Mouse (Mus musculus) kidney, embryonic 15.5 days (tissue): ENCODE results near the gene Tiam2. TPM values are rescaled to one million over a fixed set of nuclear protein-coding genes. Genes with fewer than 3 reads are reported as not detected.

Experiments
- ATAC-seq: fragments of 200-750 bp; cut with Nextera tagmentation; replicated peaks from 2 replicates; pipeline ENCODE4 v1.8.0; 2017; ENCODE audit warnings: moderate TSS enrichment; ENCODE audit not compliant: low FRiP score
- H3K27ac ChIP-seq: fragments of 300-500 bp; sonication (generic); 2 replicates; pipeline ENCODE4 v1.5.1; 2015; ENCODE audit warnings: mild to moderate bottlenecking, inconsistent platforms
- H3K27me3 ChIP-seq: fragments of 300-500 bp; sonication (generic); 2 replicates; pipeline ENCODE4 v1.6.1; 2015; ENCODE audit warnings: inconsistent platforms
- H3K36me3 ChIP-seq: fragments of 300-500 bp; sonication (generic); 2 replicates; pipeline ENCODE4 v1.6.1; 2015; ENCODE audit warnings: inconsistent platforms
- H3K4me1 ChIP-seq: fragments of 300-500 bp; sonication (generic); 2 replicates; pipeline ENCODE4 v1.6.1; 2015; ENCODE audit warnings: inconsistent platforms
- H3K4me2 ChIP-seq: fragments of 300-500 bp; sonication (generic); 2 replicates; pipeline ENCODE4 v1.6.1; 2015; ENCODE audit warnings: moderate library complexity, mild to moderate bottlenecking, inconsistent platforms
- H3K4me3 ChIP-seq: fragments of 300-500 bp; sonication (generic); replicated peaks from 2 replicates; pipeline ENCODE4 v1.5.1; 2015; ENCODE audit warnings: mild to moderate bottlenecking, inconsistent platforms
- H3K9ac ChIP-seq: fragments of 300-500 bp; sonication (generic); 2 replicates; pipeline ENCODE4 v1.6.1; 2015; ENCODE audit warnings: mild to moderate bottlenecking, inconsistent platforms
- H3K9me3 ChIP-seq: fragments of 300-500 bp; sonication (generic); replicated peaks from 2 replicates; pipeline ENCODE4 v1.6.1; 2016; ENCODE audit warnings: inconsistent platforms
- WGBS: fragments of 180-500 bp; shearing (Covaris S2); methylation state at CpG from one replicate; pipeline ENCODE4 v1.1.7; 2015; ENCODE audit warnings: mixed read lengths; 5-methylcytosine and 5-hydroxymethylcytosine counted together
- polyA plus RNA-seq: library from polyadenylated mRNA; unstranded; fragments of >200 nt; fragmentation: Nextera tagmentation; extraction: Ambion mirVana; gene quantifications from 2 replicates; pipeline ENCODE4 v1.2.1, GENCODE M21; 2015

The Tiam2 gene
- polyA plus RNA-seq, 1 experiment from 2014 or later, result 4.5 TPM

- H3K4me2 ChIP-seq, result no peak overlapping the region
- 0 out of 2 replicates have a peak, but pooled peaks have one; percentile 62 for ATAC-seq
- WGBS, result 11% methylated on average over 1 of the region's 1 CpGs
- no peaks in the 10 kb centered on the region for H3K9me3 ChIP-seq
- H3K27ac ChIP-seq, result no peak overlapping the region
- 0 out of 2 replicates have a peak, but pooled peaks cover 5% of the 10 kb centered on the region for H3K36me3 ChIP-seq
- no peak overlapping the region for H3K9ac ChIP-seq
- H3K4me3 ChIP-seq, result no peak overlapping the region
- no peaks in the 10 kb centered on the region for H3K27me3 ChIP-seq
- H3K4me1 ChIP-seq, result no peaks in the 10 kb centered on the region
These were observed 183.5 kb downstream of the Tiam2 start for GRCm38 (mm10) chr17:3509841-3510240.

- no peak overlapping the region for H3K4me3 ChIP-seq
- 86% methylated on average over 5 of the region's 5 CpGs for WGBS
- H3K4me1 ChIP-seq, result no peaks in the 10 kb centered on the region
- H3K9me3 ChIP-seq, result no peaks in the 10 kb centered on the region
- peaks cover 15% of the 10 kb centered on the region for H3K36me3 ChIP-seq
- ATAC-seq, result no peak
- no peak overlapping the region for H3K27ac ChIP-seq
- H3K9ac ChIP-seq, result no peak overlapping the region
- no peak overlapping the region for H3K4me2 ChIP-seq
- no peaks in the 10 kb centered on the region for H3K27me3 ChIP-seq
These were observed 187.9 kb downstream of the Tiam2 start for GRCm38 (mm10) chr17:3514316-3514715.

DNA sequence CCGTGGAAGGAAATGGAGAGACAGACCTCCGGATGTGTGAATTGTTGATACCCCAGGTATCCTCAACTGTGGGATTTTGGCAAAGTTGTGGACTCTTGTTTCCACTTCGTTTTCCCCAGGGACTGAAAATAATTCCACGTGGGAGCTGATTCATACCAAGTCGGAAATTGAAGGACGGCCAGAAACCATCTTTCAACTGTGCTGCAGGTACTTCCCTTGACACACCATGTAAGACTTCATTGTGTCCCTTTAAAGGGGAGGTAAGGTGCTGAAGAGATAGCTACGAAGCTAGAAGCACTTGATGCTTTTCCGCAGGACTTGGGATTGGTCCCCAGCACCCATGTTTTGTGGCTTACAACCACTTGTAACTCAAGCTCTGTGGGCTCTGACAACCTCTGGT is 189.5 kb downstream of the Tiam2 start:
- no peaks in the 10 kb centered on the region for H3K27me3 ChIP-seq
- ATAC-seq, result no peak
- H3K4me3 ChIP-seq, result no peak overlapping the region
- H3K9ac ChIP-seq, result no peak overlapping the region
- H3K9me3 ChIP-seq, result no peaks in the 10 kb centered on the region
- 93% methylated on average over 8 of the region's 8 CpGs for WGBS
- H3K4me2 ChIP-seq, result no peak overlapping the region
- no peaks in the 10 kb centered on the region for H3K4me1 ChIP-seq
- H3K27ac ChIP-seq, result no peak overlapping the region
- H3K36me3 ChIP-seq, result peaks cover 20% of the 10 kb centered on the region

DNA sequence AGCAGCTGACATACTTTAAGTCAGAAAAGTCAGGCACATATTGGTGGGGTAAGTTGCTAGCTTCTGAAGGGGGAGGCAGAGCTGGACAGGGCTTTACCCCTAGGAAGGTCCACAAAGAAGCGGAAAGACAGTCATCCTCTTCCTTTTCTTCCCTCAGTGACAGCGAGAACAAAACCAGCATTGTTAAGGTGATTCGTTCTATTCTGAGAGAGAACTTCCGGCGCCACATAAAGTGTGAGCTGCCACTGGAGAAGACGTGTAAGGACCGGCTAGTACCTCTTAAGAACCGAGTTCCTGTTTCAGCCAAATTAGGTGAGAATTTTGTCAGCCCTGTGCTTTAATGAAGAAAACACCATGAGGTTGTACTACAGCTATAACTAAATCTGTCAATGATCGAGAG is 190.0 kb downstream of the Tiam2 start:
- Histone ChIP-seq H3K4me1 (no peaks in the 10 kb centered on the region), H3K9ac (no peak overlapping the region), H3K9me3 (no peaks in the 10 kb centered on the region), H3K36me3 (peaks cover 20% of the 10 kb centered on the region), H3K27ac (no peak overlapping the region), H3K27me3 (no peaks in the 10 kb centered on the region), H3K4me2 (no peak overlapping the region), H3K4me3 (no peak overlapping the region)
- WGBS, result 65% methylated on average over 9 of the region's 9 CpGs
- ATAC-seq, result no peak

GRCm38 (mm10) chr17:3520344-3520743 is 194.0 kb downstream of the Tiam2 start:
- 92% methylated on average over 5 of the region's 5 CpGs for WGBS
- no peaks in the 10 kb centered on the region for H3K4me1 ChIP-seq
- H3K27me3 ChIP-seq, result no peaks in the 10 kb centered on the region
- no peak overlapping the region for H3K4me3 ChIP-seq
- H3K9ac ChIP-seq, result no peak overlapping the region
- peaks cover 15% of the 10 kb centered on the region for H3K36me3 ChIP-seq
- H3K27ac ChIP-seq, result no peak overlapping the region
- H3K9me3 ChIP-seq, result no peaks in the 10 kb centered on the region
- H3K4me2 ChIP-seq, result no peak overlapping the region
- ATAC-seq, result no peak

GRCm38 (mm10) chr17:3527841-3528471 is 201.6 kb downstream of the Tiam2 start:
- Histone ChIP-seq H3K27ac (no peak overlapping the region), H3K36me3 (peaks cover 6% of the 10 kb centered on the region), H3K4me1 (no peaks in the 10 kb centered on the region), H3K27me3 (no peaks in the 10 kb centered on the region), H3K9ac (no peak overlapping the region), H3K4me2 (no peak overlapping the region), H3K9me3 (no peaks in the 10 kb centered on the region), H3K4me3 (no peak overlapping the region)
- WGBS, result 93% methylated on average over 6 of the region's 6 CpGs
- no peak for ATAC-seq

DNA sequence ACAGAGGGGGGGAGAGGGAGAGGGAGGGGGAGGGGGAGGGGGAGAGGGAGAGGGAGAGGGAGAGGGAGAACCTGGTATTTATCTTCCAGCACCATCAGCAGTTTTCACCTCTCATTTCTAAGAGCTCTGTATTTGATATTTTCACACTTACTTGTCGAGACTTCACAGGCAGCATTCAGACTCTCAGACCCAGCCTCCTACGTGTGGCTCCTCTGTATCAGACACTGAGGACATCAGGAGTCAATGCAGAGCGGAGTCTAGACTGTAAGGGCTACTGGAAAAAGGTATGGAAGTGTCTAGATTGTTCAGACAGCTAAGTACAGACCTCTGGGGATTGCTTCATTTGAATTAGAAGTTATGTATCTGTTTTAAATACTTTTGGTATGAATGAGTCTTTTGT is 203.2 kb downstream of the Tiam2 start:
- H3K9me3 ChIP-seq, result no peaks in the 10 kb centered on the region
- H3K4me1 ChIP-seq, result no peaks in the 10 kb centered on the region
- peaks cover 6% of the 10 kb centered on the region for H3K36me3 ChIP-seq
- no peak overlapping the region for H3K9ac ChIP-seq
- 60% methylated on average over 3 of the region's 3 CpGs for WGBS
- H3K27me3 ChIP-seq, result no peaks in the 10 kb centered on the region
- H3K4me2 ChIP-seq, result no peak overlapping the region
- no peak overlapping the region for H3K27ac ChIP-seq
- no peak for ATAC-seq
- H3K4me3 ChIP-seq, result no peak overlapping the region

DNA sequence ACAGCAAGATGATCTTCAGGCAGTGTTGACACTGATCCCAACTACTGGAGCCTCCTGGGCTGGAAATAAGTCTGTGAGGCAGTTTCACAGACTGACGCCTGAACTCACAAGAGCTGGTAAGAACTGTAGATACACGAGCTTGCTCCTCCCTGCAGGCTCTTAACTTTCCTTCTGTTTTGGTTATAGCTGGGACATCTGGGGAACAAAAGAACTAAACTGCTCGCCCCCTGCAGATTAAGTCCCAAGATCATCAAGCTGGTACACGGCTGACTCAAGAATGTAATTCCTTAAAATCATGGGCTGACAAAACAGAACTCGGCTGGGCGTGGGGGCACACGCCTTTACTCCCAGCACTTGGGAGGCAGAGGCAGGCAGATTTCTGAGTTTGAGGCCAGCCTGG is 204.2 kb downstream of the Tiam2 start:
- no peak for ATAC-seq
- Histone ChIP-seq H3K4me3 (no peak overlapping the region), H3K9me3 (no peaks in the 10 kb centered on the region), H3K4me2 (no peak overlapping the region), H3K27ac (no peak overlapping the region), H3K4me1 (no peaks in the 10 kb centered on the region), H3K9ac (no peak overlapping the region), H3K36me3 (peaks cover 12% of the 10 kb centered on the region), H3K27me3 (no peaks in the 10 kb centered on the region)
- 79% methylated on average over 7 of the region's 7 CpGs for WGBS

- H3K27ac ChIP-seq, result no peak overlapping the region
- no peak overlapping the region for H3K9ac ChIP-seq
- no peaks in the 10 kb centered on the region for H3K4me1 ChIP-seq
- H3K27me3 ChIP-seq, result no peaks in the 10 kb centered on the region
- no peak for ATAC-seq
- H3K9me3 ChIP-seq, result no peaks in the 10 kb centered on the region
- H3K36me3 ChIP-seq, result peaks cover 14% of the 10 kb centered on the region
- 76% methylated on average over 1 of the region's 1 CpGs for WGBS
- no peak overlapping the region for H3K4me3 ChIP-seq
- no peak overlapping the region for H3K4me2 ChIP-seq
These were observed 205.3 kb downstream of the Tiam2 start for GRCm38 (mm10) chr17:3531641-3532040.

- H3K27ac ChIP-seq, result no peak within 1 kb of the TSS
- no peak within 1 kb of the TSS for H3K4me2 ChIP-seq
- no peaks in the 10 kb centered on the region for H3K4me1 ChIP-seq
- no peaks in the 10 kb centered on the region for H3K9me3 ChIP-seq
- no peak for ATAC-seq
- no peak within 1 kb of the TSS for H3K9ac ChIP-seq
- no peak within 1 kb of the TSS for H3K4me3 ChIP-seq
- H3K27me3 ChIP-seq, result no peaks in the 10 kb centered on the region
- H3K36me3 ChIP-seq, result peaks cover 14% of the 10 kb centered on the region
- 94% methylated on average over 4 of the region's 4 CpGs for WGBS
These were observed 205.9 kb downstream of the Tiam2 start, which contains the start of gene Cldn20 for GRCm38 (mm10) chr17:3532254-3532653. Cldn20 (plus strand) TSS chr17:3532554.

DNA sequence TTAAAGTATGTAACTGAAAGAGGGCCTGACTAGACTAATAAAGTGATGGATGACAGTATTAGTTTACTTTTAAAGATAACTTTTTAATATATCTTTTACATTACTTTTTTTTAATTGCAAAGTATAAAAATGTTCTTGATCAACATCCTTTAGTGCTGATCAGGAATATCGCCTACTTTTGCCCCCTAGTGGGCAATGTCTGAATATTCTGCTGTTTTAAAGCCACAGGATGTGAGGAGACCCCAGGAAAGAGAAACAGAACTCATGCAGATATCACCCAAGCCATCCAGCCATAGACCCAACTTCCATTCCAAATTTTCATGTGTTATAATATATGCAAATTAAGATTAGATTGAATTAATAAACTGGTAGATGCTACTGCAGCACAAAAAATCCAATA is 207.1 kb downstream of the Tiam2 start:
- Histone ChIP-seq H3K27me3 (no peaks in the 10 kb centered on the region), H3K36me3 (peaks cover 14% of the 10 kb centered on the region), H3K4me1 (no peaks in the 10 kb centered on the region), H3K9ac (no peak overlapping the region), H3K9me3 (no peaks in the 10 kb centered on the region), H3K4me3 (no peak overlapping the region), H3K27ac (no peak overlapping the region), H3K4me2 (no peak overlapping the region)
- no peak for ATAC-seq
- 16% methylated on average over 1 of the region's 1 CpGs for WGBS

DNA sequence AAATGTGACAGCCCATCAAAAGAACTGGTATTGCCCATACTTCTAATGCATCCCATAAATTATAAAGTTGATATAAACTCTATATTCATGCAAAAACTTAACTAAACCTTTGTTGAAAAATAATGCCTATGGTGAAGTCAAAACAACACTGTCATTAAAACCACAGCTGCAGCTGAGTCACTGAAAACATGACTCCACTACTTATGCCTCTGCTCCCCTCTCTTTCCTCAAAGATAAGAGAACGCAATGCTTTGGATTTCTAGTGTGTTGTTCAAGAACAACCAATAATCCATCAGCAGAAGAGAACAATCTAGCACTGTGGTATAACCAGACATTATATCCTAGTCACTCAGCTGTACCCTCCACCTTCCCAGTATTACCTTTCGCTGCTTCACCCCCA is 213.9 kb downstream of the Tiam2 start:
- Histone ChIP-seq H3K4me2 (no peak overlapping the region), H3K9me3 (no peaks in the 10 kb centered on the region), H3K27ac (no peak overlapping the region), H3K9ac (no peak overlapping the region), H3K4me1 (no peaks in the 10 kb centered on the region), H3K27me3 (no peaks in the 10 kb centered on the region), H3K4me3 (no peak overlapping the region), H3K36me3 (peaks cover 26% of the 10 kb centered on the region)
- ATAC-seq, result no peak
- WGBS, result 95% methylated on average over 2 of the region's 2 CpGs

GRCm38 (mm10) chr17:3541033-3541432 is 214.7 kb downstream of the Tiam2 start:
- Histone ChIP-seq H3K9me3 (no peaks in the 10 kb centered on the region), H3K4me1 (no peaks in the 10 kb centered on the region), H3K27ac (no peak overlapping the region), H3K36me3 (peaks cover 24% of the 10 kb centered on the region), H3K27me3 (no peaks in the 10 kb centered on the region), H3K4me3 (no peak overlapping the region), H3K9ac (no peak overlapping the region), H3K4me2 (no peak overlapping the region)
- no peak for ATAC-seq
- 84% methylated on average over 5 of the region's 5 CpGs for WGBS
